Mouse (Mus musculus) thymus, postnatal 4 days (tissue): ENCODE results near the gene Gm27021.

Experiments
- DNase-seq: peaks from one replicate; pipeline ENCODE4 v3.0.0; 2021

Gene Gm27021

DNA sequence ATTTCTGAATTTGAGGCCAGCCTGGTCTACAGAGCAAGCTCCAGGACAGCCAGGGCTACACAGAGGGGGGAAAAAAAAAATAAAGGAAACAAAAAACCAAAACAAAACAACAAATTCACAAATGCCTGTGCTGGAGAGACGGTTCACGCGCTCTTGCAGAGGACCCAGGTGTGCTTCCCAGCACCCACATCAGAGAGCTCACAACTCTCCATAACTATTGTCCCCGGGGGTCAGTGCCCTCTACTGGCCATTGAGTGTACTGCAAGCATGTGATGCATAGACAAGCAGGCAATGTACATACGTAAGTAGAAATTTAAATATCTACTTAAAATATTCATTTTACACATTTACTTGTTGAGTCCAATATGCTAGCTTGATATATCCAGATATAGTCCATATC lies 73.3 kb downstream of the Gm27021 start:
- DNase-seq, result peak; percentile 54

DNA sequence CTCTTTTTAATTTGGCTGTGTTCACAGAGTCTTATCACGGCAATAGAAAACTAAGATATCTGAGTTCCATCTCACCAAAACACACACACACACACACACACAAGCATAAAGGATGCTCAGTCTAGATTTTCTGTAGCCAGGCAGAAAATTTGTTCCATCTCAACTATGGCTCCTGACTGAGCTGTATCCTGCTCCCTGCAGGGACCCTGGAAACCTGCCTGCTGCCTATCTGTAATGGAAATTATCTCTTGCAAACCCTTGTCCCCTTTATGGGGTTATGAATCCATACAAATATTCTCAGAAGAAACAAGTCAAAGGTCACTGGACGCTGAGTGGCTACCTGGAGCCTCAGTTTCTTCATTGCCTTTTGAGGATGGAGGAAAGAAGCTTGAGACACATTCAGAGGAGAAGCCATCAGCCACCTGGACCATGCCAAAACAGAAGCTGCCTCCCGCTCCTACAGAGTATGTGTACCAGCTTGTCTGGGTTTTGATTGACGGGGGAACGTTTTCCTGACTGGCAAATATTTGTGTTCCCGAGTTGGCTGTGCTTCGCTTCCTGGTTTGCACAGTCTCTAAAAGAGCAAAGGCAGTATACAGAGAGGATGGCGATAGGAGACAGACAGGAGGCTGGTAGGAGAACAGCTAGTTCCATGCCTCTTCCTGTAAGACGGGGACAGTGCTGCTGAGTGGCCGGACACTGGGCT lies 76.1 kb downstream of the Gm27021 start:
- no peak for DNase-seq

DNA sequence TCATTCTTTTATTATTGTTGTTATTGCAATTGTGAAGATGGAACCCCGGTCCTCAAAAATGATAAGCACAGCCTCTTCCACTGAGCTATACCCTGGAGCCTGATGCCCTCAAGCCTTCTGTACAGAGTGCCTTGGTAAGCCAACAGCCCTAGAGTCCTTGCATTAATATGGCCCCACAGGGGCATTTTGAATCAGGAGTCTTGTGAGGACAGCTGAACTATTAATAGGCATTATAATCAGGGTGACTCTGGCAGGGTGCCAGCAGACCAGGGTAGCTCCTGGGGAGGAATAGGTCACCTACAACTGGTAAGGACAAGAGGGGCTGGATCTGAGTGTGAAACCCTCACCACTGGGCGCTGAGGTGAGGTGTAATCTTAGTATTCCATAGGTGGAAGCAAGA lies 78.0 kb downstream of the Gm27021 start:
- no peak for DNase-seq

DNA sequence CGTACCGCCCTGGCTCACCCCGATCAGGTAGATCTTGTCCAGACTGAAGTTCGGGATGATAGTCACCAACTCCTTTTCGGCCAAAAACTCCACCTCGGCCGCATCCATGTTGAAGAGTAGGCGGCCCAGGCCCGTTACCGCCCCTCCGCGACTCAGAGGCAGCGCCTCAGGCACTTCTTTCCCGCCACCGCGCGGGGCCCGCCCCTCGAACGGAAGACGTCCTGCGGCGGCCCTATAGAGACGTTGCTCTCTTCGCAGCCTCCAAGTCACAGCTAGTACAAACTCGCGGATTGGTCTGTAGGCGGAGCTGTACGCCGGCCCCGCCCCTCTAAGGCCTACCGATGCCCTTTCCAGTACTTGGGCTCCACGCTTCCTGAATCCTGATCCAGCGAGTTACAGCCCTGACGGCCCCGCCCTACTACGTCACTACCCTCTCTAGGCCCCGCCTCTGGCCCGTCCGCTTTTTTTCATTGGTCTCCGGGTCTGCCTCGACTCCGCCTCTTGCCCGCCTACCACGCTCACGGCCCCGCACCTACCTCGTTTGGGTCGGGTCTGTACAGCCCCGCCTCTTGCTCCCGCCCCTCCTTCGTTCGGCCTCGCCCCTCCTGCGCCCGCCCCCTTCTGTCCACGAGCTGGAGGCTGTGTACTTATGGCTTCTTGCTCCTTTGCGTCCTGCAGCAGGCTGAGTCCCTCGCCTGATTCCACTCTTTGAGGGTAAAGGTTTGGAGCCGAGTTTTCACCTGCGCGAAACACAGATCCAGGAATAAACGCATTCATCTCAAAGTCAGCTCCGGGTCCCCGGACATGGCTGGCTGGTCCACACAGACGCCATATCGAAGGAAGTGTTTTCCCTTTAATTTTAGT lies 78.7 kb downstream of the Gm27021 start, which contains the start of gene Gins2:
TSS of gene Gins2 (minus strand) at position 397 of the 864 bp plus-strand sequence.
- DNase-seq, result peak; percentile 98

DNA sequence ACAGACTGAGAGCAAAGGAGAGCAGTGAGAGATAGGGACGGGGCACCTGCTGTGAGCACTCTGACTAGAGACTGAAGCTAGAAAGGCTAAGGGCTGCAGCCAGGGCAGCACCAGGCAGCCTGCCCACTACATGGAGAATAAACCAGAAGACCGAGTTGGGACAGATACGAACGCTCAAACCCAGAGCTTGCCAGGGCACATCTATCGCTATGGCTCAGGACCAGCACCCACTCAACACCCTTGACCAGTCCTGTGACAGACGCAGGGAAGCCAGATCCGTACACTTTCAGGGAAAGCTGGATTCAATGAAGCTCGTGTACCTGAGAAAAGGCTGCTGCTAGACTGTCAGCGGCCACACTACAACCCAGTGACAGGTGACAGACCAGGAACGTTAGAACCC lies 82.4 kb downstream of the Gm27021 start:
- DNase-seq, result no peak

DNA sequence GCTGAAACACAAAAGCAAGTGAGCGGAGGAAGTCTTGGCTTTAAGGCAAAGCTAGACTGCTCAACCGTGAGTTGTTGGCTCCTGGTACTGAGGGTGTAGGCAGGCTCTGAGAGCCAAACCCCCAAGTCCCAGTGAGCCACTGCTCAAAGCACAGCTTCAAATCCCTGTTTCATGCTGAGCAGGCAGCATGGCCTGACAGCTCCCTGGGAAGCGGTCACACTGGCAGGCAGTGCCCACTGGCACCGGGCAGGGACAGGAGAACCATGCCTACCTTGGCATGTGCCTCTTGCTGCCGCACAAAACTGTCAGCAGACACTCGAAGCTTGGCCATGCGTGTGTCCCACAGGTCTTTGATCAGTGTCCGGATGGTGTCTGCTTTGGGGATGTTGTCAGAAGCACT lies 86.1 kb downstream of the Gm27021 start:
- DNase-seq, result no peak

DNA sequence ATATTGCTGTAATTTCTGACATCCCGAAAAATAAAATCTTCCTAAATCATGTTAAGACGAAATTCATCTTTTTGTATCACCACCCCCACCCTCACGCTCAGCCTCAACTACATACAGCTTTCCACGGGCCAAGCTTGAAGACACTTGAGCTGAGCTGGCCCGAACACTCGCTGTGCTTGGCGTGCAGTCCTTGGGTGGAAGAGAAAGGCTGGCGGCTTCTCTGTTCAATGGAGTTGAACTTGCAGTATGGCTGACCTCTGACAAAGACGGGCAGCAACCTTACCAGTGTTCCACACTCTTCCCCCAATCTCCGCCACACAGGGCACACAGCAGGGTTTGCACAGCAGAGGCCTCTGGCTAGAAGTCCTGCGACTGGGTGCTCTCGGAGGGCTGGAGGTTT lies 86.5 kb downstream of the Gm27021 start:
- no peak for DNase-seq

DNA sequence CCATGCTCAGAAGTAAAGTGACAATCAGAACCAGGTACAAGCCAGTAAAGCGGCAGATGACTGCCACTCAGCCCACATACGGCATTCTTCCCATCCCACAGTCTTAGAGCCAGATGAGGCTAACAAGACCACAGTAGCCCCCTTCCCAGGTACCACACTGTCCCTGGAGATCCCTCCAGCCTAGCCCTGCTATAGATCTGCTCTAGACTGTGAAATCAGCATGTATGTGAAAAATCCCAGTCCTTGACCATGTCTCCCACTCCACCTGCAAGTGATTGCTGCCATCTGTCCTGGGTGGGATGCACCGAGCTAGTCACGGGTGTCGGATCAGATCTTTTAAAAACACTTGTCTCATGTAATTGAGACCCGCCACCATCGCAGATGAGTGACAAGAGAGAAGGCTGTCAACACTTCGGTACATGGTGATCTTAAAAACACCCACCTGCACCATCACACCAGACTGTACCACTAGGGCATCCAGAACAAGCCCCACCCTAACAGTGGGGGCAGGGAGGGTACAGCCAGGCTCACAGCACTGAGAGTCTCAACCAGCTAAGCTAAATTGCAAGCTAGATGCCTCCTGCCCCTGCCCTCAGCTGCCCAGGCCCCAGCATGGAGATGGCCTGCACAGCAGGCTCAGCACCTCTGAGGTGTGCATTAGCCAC lies 87.4 kb downstream of the Gm27021 start:
- DNase-seq, result peak; percentile 52

DNA sequence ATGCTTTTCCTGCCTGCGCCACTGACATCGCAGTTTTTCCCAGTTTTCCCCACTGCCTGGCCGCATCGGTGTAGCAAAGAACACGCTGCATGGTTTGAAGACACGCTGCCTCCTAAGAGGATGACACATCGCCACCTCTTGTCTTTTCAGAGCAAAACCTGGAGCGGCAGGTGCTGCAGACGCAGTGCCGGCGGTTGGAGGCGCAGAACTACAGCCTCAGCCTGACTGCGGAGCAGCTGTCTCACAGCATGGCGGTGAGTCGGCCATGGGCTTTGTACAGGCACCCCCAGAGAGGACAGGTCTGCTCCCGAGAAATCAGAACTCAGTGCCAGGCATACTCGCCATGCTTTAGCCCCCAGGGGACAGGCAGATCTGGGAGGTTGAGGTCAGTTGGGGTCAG lies 90.1 kb downstream of the Gm27021 start:
- DNase-seq, result no peak

DNA sequence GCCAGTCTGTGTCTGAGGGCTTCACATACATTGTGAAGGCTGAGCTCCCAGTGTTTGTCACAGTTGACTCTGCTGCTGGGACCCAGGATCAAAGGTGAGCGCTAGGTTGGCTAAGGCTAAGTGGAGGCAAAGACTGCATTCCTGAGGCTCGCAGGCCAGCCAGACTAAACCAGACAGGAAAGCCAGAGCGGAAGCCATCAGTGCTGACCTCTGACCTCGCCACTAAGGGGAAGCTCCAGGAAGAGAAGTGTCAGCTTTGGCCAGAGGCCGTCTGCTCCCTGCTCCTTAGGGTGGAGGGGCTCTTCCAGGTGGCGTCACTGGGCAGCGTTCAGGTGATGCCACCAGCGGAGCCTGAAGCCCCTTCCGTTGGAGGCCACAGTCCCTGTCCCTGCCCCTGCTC lies 92.1 kb downstream of the Gm27021 start:
- no peak for DNase-seq

DNA sequence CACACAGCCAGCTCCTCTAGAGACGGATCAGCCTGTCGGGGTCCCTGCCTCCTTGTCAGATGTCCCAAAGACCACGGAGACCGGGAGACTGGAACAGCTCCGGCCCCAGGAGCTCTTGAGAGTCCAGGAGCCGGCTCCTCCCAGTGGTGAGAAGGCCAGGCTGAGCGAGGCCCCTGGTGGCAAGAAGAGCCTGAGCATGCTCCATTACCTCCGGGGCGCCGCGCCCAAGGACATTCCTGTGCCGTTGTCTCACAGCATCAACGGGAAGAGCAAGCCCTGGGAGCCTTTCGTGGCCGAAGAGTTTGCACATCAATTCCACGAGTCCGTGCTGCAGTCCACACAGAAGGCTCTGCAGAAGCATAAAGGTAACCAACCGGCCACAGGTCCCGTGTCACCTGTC lies 92.9 kb downstream of the Gm27021 start:
- DNase-seq, result no peak

DNA sequence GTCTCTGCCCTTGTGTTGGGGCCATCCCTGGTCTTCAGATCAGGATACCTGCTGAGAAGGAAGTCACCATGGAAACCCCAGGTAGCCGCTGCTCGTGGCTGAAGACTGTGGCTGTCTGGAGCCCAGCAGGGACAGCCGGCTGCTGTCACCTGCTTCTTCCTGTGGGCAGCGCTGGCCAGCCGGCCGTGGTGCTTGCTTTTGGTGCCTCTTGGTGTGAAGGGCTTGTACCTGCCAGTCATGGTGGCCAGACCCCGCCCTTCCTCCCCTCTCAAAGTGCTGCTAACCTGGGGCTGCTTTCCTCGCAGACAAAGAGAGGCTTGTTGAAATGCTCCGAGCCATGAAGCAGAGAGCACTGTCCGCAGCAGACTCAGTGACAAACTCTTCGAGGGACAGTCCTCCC lies 94.0 kb downstream of the Gm27021 start:
- no peak for DNase-seq

DNA sequence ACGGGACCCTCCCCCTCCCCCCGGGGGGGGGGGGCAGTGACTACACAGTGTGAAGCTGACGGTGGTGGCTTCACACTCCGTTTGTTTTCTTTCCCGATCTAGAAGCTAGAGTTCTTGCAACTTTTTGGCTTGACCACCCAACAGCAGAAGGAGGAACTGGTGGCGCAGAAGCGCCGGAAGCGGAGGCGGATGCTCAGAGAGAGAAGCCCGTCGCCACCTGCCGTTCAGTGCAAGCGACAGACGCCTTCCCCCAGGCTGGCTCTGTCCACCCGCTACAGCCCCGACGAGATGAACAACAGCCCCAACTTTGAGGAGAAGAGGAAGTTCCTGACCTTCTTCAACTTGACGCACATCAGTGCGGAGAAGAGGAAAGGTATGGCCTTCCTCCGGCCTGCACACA lies 95.3 kb downstream of the Gm27021 start:
- DNase-seq, result peak; percentile 39

DNA sequence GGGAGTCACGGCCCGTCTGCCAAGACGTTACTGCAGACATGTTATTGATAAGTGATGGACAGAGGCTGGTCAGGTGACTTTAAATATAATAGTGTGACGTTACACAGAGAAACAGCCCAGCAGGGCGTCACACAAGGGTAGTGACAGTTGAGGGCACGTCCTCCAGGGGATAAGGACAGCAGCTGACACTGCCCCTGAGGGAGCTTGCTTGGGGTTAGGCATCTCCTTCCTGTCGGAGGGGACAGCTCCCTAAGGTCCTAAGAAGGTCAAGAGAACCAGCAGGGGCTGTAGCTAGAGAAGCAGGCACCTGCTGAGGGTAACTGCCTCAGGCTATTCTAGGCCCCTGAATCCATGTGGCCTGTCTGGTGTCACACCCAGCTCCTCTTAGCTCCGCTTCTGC lies 96.3 kb downstream of the Gm27021 start:
- no peak for DNase-seq

DNA sequence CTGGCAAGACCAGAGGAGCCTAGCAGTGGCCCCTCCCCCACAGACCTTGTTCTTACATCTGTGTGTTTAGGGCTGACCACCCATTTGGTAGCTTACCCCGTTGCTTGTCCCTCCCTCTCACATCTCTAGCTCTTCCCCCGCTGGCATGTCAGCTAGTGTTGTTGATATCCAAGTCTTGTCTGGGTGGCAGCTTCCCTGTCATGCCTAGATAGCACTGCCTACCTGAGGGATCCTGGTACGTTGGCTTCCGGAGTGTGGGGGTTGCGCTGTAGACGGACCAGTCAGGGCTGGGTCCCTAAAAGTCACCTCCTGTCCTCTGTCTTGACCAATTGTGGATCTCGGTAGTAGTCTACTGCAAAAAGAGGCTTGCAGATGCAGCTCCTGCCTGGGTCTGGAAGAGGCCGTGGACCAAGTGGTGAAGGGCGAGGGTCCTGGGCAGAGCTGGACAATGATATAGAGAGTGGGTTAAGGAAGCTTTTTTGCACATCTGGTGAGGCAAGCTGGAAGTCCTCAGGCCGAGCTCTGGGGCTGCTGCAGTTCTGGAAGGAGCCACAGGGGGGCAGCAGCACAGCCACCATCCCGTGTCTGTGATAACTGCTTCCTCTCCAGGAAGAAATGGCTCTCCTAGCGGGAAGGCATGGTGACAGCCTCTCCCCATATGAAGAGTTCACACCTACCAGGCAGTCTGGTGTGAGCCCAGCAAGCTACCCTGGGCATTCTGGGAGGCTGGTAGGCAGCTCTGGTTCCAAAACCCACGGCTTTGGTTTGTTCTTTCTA lies 97.8 kb downstream of the Gm27021 start:
- DNase-seq, result peak; percentile 87

DNA sequence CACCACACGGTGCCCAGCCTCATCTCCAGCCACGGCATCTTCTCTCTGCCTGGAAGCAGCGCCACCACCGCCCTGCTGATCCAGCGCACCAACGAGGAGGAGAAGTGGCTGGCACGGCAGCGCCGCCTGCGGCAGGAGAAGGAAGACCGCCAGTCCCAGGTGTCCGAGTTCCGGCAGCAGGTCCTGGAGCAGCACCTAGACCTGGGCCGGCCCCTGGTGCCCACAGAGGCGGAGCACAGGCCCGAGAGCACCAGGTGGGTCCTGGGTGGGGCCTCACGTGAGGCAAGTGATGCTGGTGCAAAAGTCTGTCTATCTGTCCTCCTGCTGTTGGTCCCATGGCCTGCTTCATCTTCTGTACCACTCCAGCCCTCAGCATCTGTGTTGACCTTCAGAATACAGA lies 98.8 kb downstream of the Gm27021 start:
- no peak for DNase-seq

DNA sequence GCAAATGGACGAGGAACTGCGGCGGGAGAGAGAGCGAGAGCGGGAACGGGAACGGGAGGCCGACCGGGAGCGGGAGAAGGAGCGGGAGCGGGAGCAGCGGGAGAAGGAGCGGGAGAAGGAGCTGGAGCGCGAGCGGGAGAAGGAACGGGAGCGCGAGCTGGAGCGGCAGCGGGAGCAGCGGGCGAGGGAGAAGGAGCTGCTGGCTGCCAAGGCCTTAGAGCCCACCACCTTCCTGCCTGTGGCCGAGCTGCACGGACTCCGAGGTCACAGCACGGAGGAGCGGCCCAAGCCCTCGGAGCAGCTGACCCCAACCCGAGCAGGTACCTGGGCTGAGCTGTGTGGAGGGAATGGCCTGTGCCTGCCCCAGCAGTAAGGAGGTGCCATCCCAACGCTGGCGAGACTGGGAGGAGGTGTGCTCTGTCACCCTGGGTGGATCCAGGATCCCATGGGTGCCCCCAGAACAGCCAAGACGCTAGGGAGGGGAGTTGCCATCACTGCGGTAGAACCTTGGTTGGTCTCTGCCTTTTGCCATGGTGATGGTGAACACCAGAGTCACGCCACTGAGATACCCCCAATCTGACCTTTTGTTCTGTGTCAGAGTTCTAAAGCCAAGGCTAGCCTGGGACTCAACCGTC lies 99.6 kb downstream of the Gm27021 start:
- DNase-seq, result no peak

DNA sequence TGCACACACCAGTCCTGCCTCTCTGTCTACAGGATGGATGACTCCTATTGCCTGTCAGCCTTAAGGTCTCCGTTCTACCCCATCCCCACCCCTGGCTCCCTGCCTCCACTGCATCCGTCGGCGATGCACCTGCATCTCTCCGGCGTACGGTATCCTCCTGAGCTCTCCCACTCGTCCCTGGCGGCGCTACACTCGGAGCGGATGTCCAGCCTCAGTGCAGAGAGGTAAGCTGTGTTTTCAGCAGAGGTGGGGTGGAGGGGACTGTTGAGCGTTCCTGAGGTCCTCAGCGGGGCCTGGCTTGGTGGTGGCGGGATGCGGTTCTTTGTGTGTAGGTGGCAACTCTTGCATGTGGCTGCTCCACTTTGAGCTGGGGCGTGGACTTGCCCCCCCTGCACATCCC lies 100.1 kb downstream of the Gm27021 start:
- DNase-seq, result peak; percentile 31

DNA sequence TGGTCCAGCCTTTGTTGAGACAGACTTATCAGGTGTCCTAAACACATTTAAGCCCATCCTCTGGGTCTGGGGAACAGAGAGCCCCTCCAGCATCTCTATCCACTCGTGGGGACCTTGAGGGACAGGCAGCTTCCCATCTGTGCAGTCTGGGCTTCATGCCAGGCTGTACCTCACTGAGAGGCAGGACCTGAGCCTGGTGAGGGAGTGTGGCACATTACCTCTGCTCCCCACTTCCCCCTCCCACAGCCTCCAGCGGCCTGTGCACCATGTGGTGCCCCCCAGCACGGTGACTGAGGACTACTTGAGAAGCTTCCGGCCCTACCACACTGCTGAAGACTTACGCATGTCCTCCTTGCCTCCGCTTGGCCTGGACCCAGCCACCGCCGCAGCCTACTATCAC lies 101.2 kb downstream of the Gm27021 start:
- DNase-seq, result no peak

DNA sequence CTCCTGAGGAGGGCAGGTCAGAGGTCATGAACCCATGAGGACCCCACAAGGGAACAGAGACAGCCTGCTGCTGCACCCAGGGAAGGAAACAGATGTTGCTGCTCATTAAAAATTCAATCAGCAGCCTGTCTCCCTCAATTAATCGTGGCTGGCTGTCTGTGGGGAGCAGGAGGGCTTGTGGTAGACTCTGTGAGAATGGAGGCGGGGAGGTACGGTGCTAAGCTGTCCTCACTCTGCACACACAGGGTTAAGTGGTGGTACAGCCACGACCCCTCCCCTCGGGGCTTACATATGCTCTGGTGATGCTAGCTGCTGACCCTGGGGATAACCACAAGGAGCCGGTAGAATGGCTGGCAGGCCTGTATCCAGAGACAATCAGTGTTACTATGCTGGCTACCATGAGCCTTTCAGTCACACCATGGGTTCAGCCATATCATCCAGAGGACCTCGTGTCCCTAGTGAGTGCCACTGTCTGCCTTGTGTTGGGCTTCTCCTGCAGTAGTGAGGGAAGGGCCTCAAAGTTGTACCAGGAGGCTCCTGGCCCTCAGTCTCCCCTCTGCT lies 102.6 kb downstream of the Gm27021 start:
- no peak for DNase-seq

DNA sequence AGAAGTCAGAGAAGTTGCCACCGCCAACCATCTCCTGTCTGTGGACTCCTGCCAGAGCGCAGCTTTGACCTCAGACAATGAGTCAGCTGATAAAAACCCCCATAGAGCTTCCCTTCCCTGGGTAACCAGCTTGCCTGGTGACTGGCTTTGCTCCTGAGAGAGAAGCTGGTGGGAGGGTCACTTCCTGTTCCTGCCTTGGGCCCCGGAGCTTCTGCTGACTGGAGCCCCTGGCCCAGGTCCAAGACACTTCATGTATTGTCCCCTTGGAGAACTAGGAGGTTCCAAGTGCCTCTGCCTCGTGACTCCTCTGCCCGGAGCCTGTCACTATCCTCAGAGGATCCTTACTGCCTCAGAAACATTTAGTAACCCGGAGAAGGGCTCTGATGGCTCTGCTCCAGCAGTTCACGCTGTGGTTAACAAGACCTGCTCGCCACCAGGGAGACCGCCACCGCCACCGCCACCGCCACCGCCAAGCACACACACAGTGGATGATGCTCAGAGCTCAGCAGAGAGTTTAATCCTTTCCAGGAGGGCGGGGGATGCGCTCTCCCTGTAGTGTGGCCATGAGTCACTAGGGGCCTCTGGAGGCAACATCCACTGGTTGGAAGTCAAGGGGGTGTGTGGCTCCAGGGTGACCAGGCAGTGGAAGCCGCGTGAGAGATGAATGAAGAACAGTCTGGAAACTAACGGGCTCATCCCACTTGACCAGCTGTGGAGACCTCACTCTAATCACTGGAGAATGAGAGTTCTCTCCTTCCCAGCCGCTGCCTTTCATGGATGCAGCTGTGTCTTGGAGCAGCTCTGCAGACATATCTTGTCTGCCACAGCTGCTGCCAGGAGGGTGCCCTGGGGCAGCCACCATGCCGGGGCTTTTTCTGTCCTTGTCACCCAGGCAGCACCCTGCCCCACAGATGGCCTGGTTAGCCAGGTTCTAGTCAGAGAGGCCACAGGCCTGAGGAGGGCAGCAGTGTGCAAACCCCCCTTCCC lies 103.7 kb downstream of the Gm27021 start:
- peak; percentile 49 for DNase-seq
